Mouse (Mus musculus): ENCODE measurements around the gene Zcchc3. TPM values are rescaled to one million over a fixed set of nuclear protein-coding genes. Genes with fewer than 3 reads are reported as not detected.

Gene Zcchc3
- polyA plus RNA-seq, 1 experiment, result 10.7 TPM

- 54% methylated on average over 9 of the region's 9 CpGs for WGBS
- no peak for TF ChIP-seq CTCF (IDR thresholded peaks at IDR 0.05; ENCODE audit: borderline replicate concordance, insufficient read depth, low read depth, low read length)
- TF ChIP-seq POLR2A (IDR thresholded peaks at IDR 0.05; ENCODE audit: borderline replicate concordance, insufficient read depth, low read length), result no peak
- Histone ChIP-seq H3K27me3 (ENCODE audit: control insufficient read depth, insufficient read depth, low read length) (no peaks in the 10 kb centered on the region), H3K27ac (ENCODE audit: insufficient read depth, low read length) (no peak overlapping the region), H3K4me3 (replicated peaks; ENCODE audit: insufficient read depth, low read depth, low read length) (no peak overlapping the region), H3K4me1 (ENCODE audit: control insufficient read depth, insufficient read depth, low read length) (0 out of 2 replicates have a peak, but pooled peaks cover 8% of the 10 kb centered on the region)
- DNase-seq, result no peak
Observed at GRCm38 (mm10) chr2:152393225-152394017, 21.4 kb downstream of the Zcchc3 start.

GRCm38 (mm10) chr2:152392786-152393185 is 22.0 kb downstream of the Zcchc3 start:
- TF ChIP-seq CTCF (IDR thresholded peaks at IDR 0.05; ENCODE audit: borderline replicate concordance, insufficient read depth, low read depth, low read length) (peak; percentile 92), POLR2A (IDR thresholded peaks at IDR 0.05; ENCODE audit: borderline replicate concordance, insufficient read depth, low read length) (no peak)
- WGBS, result 2% methylated on average over 3 of the region's 3 CpGs
- 0 out of 2 replicates have a peak, but pooled peaks cover 8% of the 10 kb centered on the region for H3K4me1 ChIP-seq (ENCODE audit: control insufficient read depth, insufficient read depth, low read length)
- H3K27ac ChIP-seq (ENCODE audit: insufficient read depth, low read length), result no peak overlapping the region
- H3K4me3 ChIP-seq (replicated peaks; ENCODE audit: insufficient read depth, low read depth, low read length), result no peak overlapping the region
- H3K27me3 ChIP-seq (ENCODE audit: control insufficient read depth, insufficient read depth, low read length), result no peaks in the 10 kb centered on the region
- DNase-seq, result peak; percentile 53 to 67

- 85% methylated on average over 4 of the region's 4 CpGs for WGBS
- Histone ChIP-seq H3K4me3 (replicated peaks; ENCODE audit: insufficient read depth, low read depth, low read length) (no peak overlapping the region), H3K4me1 (ENCODE audit: control insufficient read depth, insufficient read depth, low read length) (no peaks in the 10 kb centered on the region), H3K27me3 (ENCODE audit: control insufficient read depth, insufficient read depth, low read length) (no peaks in the 10 kb centered on the region), H3K27ac (ENCODE audit: insufficient read depth, low read length) (no peak overlapping the region)
- DNase-seq, result no peak
- TF ChIP-seq POLR2A (IDR thresholded peaks at IDR 0.05; ENCODE audit: borderline replicate concordance, insufficient read depth, low read length), result no peak
- no peak for TF ChIP-seq CTCF (IDR thresholded peaks at IDR 0.05; ENCODE audit: borderline replicate concordance, insufficient read depth, low read depth, low read length)
Observed at GRCm38 (mm10) chr2:152384191-152384590, 30.6 kb downstream of the Zcchc3 start.

- H3K27me3 ChIP-seq (ENCODE audit: control insufficient read depth, insufficient read depth, low read length), result no peaks in the 10 kb centered on the region
- no peaks in the 10 kb centered on the region for H3K4me1 ChIP-seq (ENCODE audit: control insufficient read depth, insufficient read depth, low read length)
- no peak for DNase-seq
- H3K27ac ChIP-seq (ENCODE audit: insufficient read depth, low read length), result no peak within 1 kb of the TSS
- 7% methylated on average over 16 of the region's 16 CpGs for WGBS
- no peak for TF ChIP-seq CTCF (IDR thresholded peaks at IDR 0.05; ENCODE audit: borderline replicate concordance, insufficient read depth, low read depth, low read length)
- TF ChIP-seq POLR2A (IDR thresholded peaks at IDR 0.05; ENCODE audit: borderline replicate concordance, insufficient read depth, low read length), result no peak
- H3K4me3 ChIP-seq (replicated peaks; ENCODE audit: insufficient read depth, low read depth, low read length), result peak within 1 kb of the TSS; percentile 28
Observed at GRCm38 (mm10) chr2:152376345-152376741, 38.5 kb downstream of the Zcchc3 start, which contains the start of gene Nrsn2. Gene Nrsn2 (minus strand): TSS chr2:152376638.

- DNase-seq, result peak; percentile 27 to 31
- Histone ChIP-seq H3K4me1 (ENCODE audit: control insufficient read depth, insufficient read depth, low read length) (no peaks in the 10 kb centered on the region), H3K4me3 (replicated peaks; ENCODE audit: insufficient read depth, low read depth, low read length) (peak overlapping the region; percentile 28), H3K27ac (ENCODE audit: insufficient read depth, low read length) (no peak overlapping the region), H3K27me3 (ENCODE audit: control insufficient read depth, insufficient read depth, low read length) (no peaks in the 10 kb centered on the region)
- TF ChIP-seq POLR2A (IDR thresholded peaks at IDR 0.05; ENCODE audit: borderline replicate concordance, insufficient read depth, low read length) (no peak), CTCF (IDR thresholded peaks at IDR 0.05; ENCODE audit: borderline replicate concordance, insufficient read depth, low read depth, low read length) (no peak)
- 8% methylated on average over 21 of the region's 21 CpGs for WGBS
Observed at GRCm38 (mm10) chr2:152375652-152376344, 39.0 kb downstream of the Zcchc3 start.

- Histone ChIP-seq H3K4me3 (replicated peaks; ENCODE audit: insufficient read depth, low read depth, low read length) (no peak overlapping the region), H3K27me3 (ENCODE audit: control insufficient read depth, insufficient read depth, low read length) (no peaks in the 10 kb centered on the region), H3K4me1 (ENCODE audit: control insufficient read depth, insufficient read depth, low read length) (no peaks in the 10 kb centered on the region), H3K27ac (ENCODE audit: insufficient read depth, low read length) (no peak overlapping the region)
- WGBS, result 79% methylated on average over 9 of the region's 9 CpGs
- TF ChIP-seq POLR2A (IDR thresholded peaks at IDR 0.05; ENCODE audit: borderline replicate concordance, insufficient read depth, low read length) (no peak), CTCF (IDR thresholded peaks at IDR 0.05; ENCODE audit: borderline replicate concordance, insufficient read depth, low read depth, low read length) (no peak)
- DNase-seq, result no peak
Observed at GRCm38 (mm10) chr2:152373547-152373946, 41.3 kb downstream of the Zcchc3 start.

GRCm38 (mm10) chr2:152372661-152373060 is 42.2 kb downstream of the Zcchc3 start:
- Histone ChIP-seq H3K27ac (ENCODE audit: insufficient read depth, low read length) (no peak overlapping the region), H3K27me3 (ENCODE audit: control insufficient read depth, insufficient read depth, low read length) (no peaks in the 10 kb centered on the region), H3K4me3 (replicated peaks; ENCODE audit: insufficient read depth, low read depth, low read length) (no peak overlapping the region), H3K4me1 (ENCODE audit: control insufficient read depth, insufficient read depth, low read length) (no peaks in the 10 kb centered on the region)
- TF ChIP-seq CTCF (IDR thresholded peaks at IDR 0.05; ENCODE audit: borderline replicate concordance, insufficient read depth, low read depth, low read length), result no peak
- TF ChIP-seq POLR2A (IDR thresholded peaks at IDR 0.05; ENCODE audit: borderline replicate concordance, insufficient read depth, low read length), result no peak
- no peak for DNase-seq
- 81% methylated on average over 4 of the region's 4 CpGs for WGBS
